Mouse (Mus musculus) heart, postnatal 36 days (tissue): ENCODE data around the gene Tnr. TPM values are rescaled to one million over a fixed set of nuclear protein-coding genes. Genes with fewer than 3 reads are reported as not detected.

Source experiments
- DNase-seq, 2 experiments: peaks; one replicate each; pipeline ENCODE4 v3.0.0; 2021 to 2022
- intact Hi-C: fragments of 180-260 bp; cut with DNase I; formaldehyde crosslinking; loops from one replicate; pipeline ENCODE4 v1.15.1; 2025
- total RNA-seq, 2 experiments: library from RNA; stranded (reverse); gene quantifications; 2 replicates each; pipeline ENCODE4 v1.2.3; 2021

Tnr gene
- under 1 TPM; 0.17 to 0.68 TPM for total RNA-seq

- peak in 1 of 2 experiments; percentile 10 for DNase-seq
- intact Hi-C loops: loop anchor here (2.0 to 5.0 kb wide), 3 partner anchors 126 to 557 kb away; no protein-coding TSS in a partner anchor
Measured at GRCm38 (mm10) chr1:159523578-159523977, at the start of gene Tnr. Gene Tnr (plus strand): TSS chr1:159523769.

DNA sequence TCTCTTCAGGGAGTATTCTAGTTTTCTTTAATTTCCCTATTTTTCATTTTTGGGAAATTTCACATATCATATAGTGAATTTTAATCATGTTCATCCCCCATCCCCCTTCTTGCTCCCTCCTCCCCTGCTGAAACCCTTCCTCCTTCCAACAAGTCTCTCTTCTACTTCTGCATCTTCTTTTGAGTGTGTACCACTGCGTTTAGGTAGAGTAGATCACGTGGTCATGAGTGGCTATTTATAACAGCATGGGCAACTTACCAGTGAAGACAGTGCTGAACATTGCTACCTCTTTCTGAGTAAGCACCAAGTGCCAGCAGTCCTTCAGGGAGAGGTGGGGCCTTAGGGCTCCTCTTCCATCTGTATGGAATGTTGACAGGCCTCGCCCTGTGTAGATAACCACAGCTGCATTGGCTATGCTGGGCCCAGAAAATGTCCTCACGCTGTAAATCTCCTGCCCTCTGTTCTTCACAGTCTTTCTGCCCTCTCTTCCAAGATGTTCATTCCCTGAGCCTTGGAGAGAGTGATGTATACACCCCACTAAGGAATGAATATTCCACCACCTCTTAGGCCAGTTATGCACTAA, 33.6 kb upstream of the Tnr start:
- intact Hi-C loops: no loop called here
- DNase-seq: peak in 1 of 2 experiments; percentile 1

GRCm38 (mm10) chr1:159492536-159492935, 31.0 kb upstream of the Tnr start:
- intact Hi-C loops: no loop called here

DNA sequence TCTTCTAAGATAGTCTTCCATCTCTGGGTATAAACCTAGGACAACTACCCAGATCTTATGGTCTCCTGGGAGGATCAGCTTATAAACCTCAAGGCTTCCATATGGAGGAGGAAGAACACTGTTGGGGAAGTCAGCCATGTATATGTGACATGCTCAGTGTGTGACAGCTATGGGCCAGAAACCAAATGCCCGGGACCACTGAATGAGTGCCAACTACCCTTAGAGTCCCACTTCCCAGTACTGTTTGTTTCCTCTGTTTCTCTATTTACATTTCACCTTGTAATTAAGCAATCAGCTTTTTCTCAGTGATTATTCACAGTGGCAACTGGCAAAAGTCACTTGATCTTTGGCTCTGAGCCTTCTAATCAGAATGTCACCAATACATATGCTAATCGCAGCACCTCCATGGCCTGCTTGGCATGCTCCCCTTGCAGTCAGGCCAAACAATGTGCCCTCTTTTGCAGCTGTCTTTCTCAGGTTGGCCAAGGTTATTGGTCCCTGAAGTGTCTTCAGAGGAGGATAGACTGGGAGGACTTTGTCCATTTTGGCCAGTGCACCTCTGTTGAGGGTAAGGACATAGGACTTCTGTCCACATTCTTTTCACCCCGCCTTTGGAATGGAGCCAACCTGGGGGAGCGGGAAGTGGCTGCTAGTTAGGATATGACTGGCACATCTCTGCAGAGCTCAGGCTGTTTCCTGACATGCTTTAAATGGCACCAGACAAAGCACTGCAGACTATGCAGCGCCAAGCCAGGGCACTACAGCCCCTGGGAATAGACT, 29.7 kb upstream of the Tnr start:
- intact Hi-C loops: no loop called here
- peak in 1 of 2 experiments; percentile 1 for DNase-seq

More at GRCm38 (mm10) chr1:159492536-159492935, 31.0 kb upstream of the Tnr start:
- DNase-seq: no peak

- intact Hi-C loops: no loop called here
- DNase-seq: no peak
Measured at GRCm38 (mm10) chr1:159498236-159498635, 25.3 kb upstream of the Tnr start.

DNA sequence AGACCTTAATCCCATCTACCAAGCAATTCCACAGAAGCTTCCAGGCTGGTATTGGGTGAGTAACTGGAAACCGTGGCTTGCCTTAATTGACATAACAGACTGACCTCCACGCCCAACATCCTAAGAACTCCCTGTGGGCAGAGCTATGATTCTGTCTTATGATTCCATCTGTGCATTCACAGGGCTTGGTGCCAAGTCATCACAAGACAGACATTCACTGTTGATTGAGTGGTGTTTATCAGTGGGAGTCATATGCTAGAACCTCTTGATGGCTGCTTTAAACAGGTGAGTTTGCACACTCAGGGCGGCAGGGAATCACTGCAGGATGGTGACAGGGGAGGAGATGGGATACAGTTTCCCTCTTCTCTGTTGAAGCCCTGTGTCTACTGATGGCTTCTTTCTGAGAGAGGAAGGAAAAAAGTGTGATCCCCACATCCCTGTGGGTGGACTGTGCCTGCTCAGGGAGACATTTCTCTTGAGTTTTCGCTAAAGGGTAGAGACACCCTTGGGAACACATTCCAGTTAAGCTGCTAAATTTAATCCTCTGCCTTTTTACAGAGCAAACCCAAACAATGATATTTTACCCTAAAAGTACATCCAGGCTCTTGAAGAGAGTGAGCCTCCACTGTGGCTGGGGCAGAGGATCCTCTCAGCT, 23.6 kb upstream of the Tnr start:
- DNase-seq: no peak
- intact Hi-C loops: no loop called here

DNA sequence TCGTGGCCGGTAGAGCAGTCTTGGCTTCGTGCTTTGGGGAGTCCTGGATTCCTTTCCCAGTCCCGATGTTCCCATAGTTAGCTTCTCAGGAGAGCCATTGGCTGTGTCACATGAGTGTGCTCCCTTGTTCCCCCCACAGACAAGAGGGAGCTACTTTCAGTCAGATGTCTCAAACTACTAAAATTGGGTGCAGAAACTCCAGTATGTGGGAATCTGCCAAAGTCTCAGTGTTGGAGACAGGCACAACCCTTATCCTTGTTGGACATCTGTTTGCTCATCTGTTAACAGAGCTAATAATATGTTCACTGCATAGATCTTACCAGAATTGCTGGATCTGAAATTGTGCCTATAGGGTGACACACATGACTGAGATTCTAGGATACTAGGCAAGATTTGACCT, 21.7 kb upstream of the Tnr start:
- intact Hi-C loops: no loop called here
- no peak for DNase-seq

- intact Hi-C loops: no loop called here
- no peak for DNase-seq
Measured at GRCm38 (mm10) chr1:159510667-159511066, 12.9 kb upstream of the Tnr start.

- intact Hi-C loops: no loop called here
- DNase-seq: peak in 1 of 2 experiments; percentile 18
Measured at GRCm38 (mm10) chr1:159517647-159518046, 5.9 kb upstream of the Tnr start.

DNA sequence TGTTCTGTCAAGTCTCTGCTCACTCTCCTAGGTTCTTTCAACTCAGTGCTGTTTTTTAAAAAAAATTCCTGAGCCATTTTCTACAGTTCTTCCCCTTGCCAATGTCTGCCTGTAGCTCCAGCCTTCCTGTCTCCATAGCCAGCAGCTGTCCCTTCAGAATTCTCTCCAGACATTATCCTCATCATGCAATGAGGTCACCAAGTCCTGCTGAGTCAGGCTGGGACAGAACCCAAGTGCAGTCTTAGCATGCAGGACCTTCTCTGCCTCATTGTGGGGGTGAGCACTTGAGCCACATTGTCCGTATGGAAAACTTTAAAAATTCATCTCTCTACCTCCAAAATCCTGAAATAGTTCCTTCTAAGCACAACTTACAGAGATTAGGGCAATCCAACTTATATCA, 4.4 kb upstream of the Tnr start:
- no peak for DNase-seq
- intact Hi-C loops: no loop called here

DNA sequence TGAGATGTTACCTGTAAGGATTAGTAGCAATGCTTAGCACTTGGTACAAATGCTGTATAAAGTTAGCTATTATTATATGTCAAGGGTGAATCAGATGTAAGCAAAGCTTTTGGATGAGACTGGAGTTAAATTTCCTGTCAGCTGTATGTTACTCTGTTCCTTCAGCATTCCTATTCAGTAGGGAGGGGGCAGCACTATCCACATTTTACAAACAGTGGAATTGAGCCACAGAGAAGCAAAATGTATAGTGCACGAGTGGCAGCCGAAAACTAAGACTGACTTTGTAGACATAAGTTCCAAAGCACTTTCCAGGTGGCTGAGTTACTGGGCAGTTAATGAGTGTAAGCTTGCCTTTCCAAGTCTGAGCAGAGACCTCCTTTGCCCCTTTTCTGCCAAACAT, 500 bp upstream of the Tnr start:
- intact Hi-C loops: loop anchor here (2.0 to 5.0 kb wide), 3 partner anchors 126 to 558 kb away; no protein-coding TSS in a partner anchor
- DNase-seq: no peak

- DNase-seq: peak; percentile 54 to 63
- intact Hi-C loops: loop anchor here (5.0 kb wide), 1 partner anchor 127 kb away; no protein-coding TSS in a partner anchor
Measured at GRCm38 (mm10) chr1:159524051-159524549, 531 bp downstream of the Tnr start.

- DNase-seq: no peak
- intact Hi-C loops: no loop called here
Measured at GRCm38 (mm10) chr1:159532841-159533569, 9.4 kb downstream of the Tnr start.

GRCm38 (mm10) chr1:159535582-159535981, 12.0 kb downstream of the Tnr start:
- no peak for DNase-seq
- intact Hi-C loops: no loop called here

DNA sequence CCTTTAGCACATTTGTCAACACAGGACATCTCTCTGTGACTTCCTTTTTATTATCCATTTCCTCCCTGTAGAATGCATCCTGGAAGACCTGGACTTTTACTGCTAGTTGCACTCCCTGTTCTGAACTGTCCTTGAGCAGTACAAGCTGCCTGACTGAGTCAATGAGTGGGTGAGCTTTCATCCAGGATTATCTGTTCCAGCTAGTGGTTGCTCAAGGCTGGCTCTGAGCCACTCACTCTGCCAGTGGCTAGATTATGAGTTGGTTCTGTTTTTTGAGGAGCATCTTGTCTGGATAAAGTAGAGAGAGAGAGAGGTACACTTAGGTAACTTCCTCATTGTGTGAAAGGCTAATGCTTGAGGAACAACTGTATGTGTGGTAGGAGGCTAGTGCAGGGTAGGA, 14.0 kb downstream of the Tnr start:
- intact Hi-C loops: no loop called here
- DNase-seq: no peak

DNA sequence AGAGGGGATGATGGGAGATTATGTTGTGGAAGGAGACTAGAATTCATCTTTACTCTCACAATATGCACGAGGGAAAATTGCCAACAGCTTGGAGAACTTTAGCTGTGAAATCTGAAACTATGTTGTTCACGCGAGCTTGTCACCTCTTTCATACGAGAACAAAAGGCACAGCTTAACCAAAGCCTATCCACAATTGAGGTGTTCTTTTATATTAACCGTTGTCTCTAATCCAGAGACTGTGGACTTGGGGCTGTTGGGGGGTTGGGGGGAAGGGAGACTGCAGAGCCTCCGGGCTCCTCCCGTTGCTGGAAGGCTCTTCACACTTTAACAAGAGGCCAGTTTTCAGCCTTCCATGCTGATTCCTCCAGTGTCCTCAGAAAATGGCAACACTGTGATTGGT, 14.5 kb downstream of the Tnr start:
- intact Hi-C loops: no loop called here

GRCm38 (mm10) chr1:159545470-159546145, 22.0 kb downstream of the Tnr start:
- intact Hi-C loops: no loop called here
- no peak for DNase-seq

More for the DNA sequence above, 14.5 kb downstream of the Tnr start:
- no peak for DNase-seq

DNA sequence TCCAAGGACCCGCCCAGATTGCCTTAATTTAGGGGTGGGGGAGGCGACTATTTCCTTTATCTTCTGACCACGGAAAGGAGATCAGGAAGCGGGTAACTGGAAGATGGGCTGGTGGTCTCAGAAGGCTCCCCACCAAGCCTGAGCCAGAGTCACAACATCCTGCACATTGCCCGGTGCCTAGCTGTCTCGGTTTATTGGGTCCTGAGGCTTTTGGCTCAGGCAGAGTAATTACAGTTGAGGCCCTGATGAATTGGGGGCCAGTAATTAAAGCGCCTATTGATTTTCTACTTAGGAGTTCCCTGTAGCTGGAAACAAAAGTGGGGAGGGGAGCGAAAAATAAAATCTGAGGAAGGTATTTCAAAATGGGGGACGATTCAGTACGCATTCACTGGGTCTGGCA, 27.5 kb downstream of the Tnr start:
- intact Hi-C loops: no loop called here

GRCm38 (mm10) chr1:159551591-159552442, 28.2 kb downstream of the Tnr start:
- intact Hi-C loops: no loop called here
- DNase-seq: no peak

More for the DNA sequence above, 27.5 kb downstream of the Tnr start:
- DNase-seq: no peak
